Mouse (Mus musculus): ENCODE measurements around the gene Vamp5. TPM values are rescaled to one million over a fixed set of nuclear protein-coding genes. Genes with fewer than 3 reads are reported as not detected.
A peak's percentile ranks its signal among the peaks of the same experiment; 100 is the strongest.

Vamp5 gene
- polyA plus RNA-seq, 1 experiment from 2014 or later, result 12.7 TPM

- no peak for ATAC-seq (ENCODE audit: low FRiP score, low read depth)
- 74% methylated on average over 10 of the region's 10 CpGs for WGBS
- H3K36me3 ChIP-seq, result no peaks in the 10 kb centered on the region
Measured at GRCm38 (mm10) chr6:72388266-72388665, 8.0 kb upstream of the Vamp5 start.

DNA sequence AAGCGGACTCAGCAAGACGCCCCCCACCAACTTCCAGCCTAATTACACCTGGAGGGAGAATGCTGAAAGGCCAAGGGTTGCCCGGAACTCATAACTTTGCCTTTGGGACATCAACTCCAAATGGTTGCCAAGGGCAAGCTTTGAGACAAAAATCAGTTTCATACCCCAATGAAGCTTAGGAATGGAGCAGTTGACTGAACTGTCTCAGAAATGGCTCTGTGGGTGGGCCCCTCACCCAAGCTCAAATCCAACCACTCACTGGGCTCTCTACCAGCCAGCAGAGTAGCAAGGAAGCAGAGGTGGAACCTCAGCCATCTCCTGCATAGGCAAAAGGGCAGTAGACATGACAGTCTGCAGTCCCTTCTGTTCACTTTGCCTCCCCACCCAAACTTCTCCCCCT lies 7.5 kb upstream of the Vamp5 start:
- Histone ChIP-seq H3K9me3 (no peaks in the 10 kb centered on the region), H3K9ac (replicated peaks) (no peak overlapping the region)
- WGBS, result 75% methylated on average over 3 of the region's 3 CpGs

More at GRCm38 (mm10) chr6:72388266-72388665, 8.0 kb upstream of the Vamp5 start:
- Histone ChIP-seq H3K9ac (replicated peaks) (no peak overlapping the region), H3K27ac (replicated peaks) (no peak overlapping the region), H3K27me3 (peaks cover 27% of the 10 kb centered on the region), H3K4me2 (replicated peaks) (no peak overlapping the region), H3K9me3 (no peaks in the 10 kb centered on the region), H3K4me1 (peaks cover 15% of the 10 kb centered on the region), H3K4me3 (no peak overlapping the region)

DNA sequence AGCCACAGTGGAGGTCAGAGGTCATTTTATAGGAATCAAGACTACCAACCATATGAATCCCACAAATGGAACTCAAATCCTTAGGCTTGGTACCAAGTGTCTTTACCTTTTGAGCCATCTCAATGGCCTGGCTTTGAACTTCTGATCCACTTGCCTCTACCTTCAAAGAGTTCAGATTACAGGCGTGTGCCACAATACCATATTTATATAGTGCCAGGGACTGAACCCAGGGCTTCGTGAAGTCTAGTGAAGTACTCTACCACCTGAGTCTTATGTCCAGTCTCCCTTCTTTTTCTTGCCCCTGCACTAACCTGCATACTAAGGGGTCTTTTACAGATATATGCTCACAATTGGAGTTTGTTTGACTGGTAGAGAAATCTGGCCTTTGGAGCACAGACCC lies 6.3 kb upstream of the Vamp5 start:
- no peak for ATAC-seq (ENCODE audit: low FRiP score, low read depth)
- Histone ChIP-seq H3K9me3 (no peaks in the 10 kb centered on the region), H3K27ac (replicated peaks) (no peak overlapping the region), H3K27me3 (peaks cover 29% of the 10 kb centered on the region), H3K4me3 (no peak overlapping the region), H3K36me3 (no peaks in the 10 kb centered on the region), H3K4me1 (peaks cover 15% of the 10 kb centered on the region), H3K9ac (replicated peaks) (no peak overlapping the region), H3K4me2 (replicated peaks) (no peak overlapping the region)
- 80% methylated on average over 2 of the region's 2 CpGs for WGBS

More for the DNA sequence above, 7.5 kb upstream of the Vamp5 start:
- Histone ChIP-seq H3K27ac (replicated peaks) (no peak overlapping the region), H3K4me1 (peaks cover 15% of the 10 kb centered on the region), H3K4me3 (no peak overlapping the region), H3K36me3 (no peaks in the 10 kb centered on the region), H3K27me3 (peaks cover 27% of the 10 kb centered on the region), H3K4me2 (replicated peaks) (no peak overlapping the region)
- no peak for ATAC-seq (ENCODE audit: low FRiP score, low read depth)

DNA sequence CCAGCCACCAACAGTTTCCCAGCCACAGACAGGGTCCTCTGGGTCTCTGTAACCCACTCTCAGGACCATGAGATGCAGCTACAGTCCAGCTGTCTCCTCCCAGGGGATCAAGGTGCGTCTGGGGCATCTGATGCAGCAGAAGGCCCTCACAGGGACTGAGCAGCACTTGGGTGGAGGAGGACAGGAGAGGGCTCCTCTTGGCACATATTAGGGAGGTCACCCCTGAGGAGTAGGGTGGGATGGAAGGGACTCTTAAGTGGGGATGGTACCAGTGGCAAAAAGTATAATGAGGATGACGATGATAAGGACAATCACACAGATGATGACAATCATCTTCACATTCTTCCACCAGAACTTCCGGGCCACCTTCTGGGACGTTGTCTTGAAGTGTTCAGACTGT lies 5.0 kb upstream of the Vamp5 start:
- H3K4me3 ChIP-seq, result no peak overlapping the region
- WGBS, result 90% methylated on average over 4 of the region's 4 CpGs
- no peak overlapping the region for H3K27ac ChIP-seq (replicated peaks)
- no peak overlapping the region for H3K4me2 ChIP-seq (replicated peaks)
- H3K27me3 ChIP-seq, result peaks cover 31% of the 10 kb centered on the region
- no peak overlapping the region for H3K9ac ChIP-seq (replicated peaks)
- no peaks in the 10 kb centered on the region for H3K36me3 ChIP-seq
- peaks cover 12% of the 10 kb centered on the region for H3K4me1 ChIP-seq
- ATAC-seq (ENCODE audit: low FRiP score, low read depth), result no peak
- no peaks in the 10 kb centered on the region for H3K9me3 ChIP-seq

GRCm38 (mm10) chr6:72383952-72384351 lies 3.7 kb upstream of the Vamp5 start:
- H3K9ac ChIP-seq (replicated peaks), result no peak overlapping the region
- H3K4me2 ChIP-seq (replicated peaks), result no peak overlapping the region
- no peaks in the 10 kb centered on the region for H3K9me3 ChIP-seq
- no peak for ATAC-seq (ENCODE audit: low FRiP score, low read depth)
- 91% methylated on average over 7 of the region's 7 CpGs for WGBS
- no peak overlapping the region for H3K4me3 ChIP-seq
- no peak overlapping the region for H3K27ac ChIP-seq (replicated peaks)
- peaks cover 32% of the 10 kb centered on the region for H3K27me3 ChIP-seq
- H3K36me3 ChIP-seq, result no peaks in the 10 kb centered on the region
- H3K4me1 ChIP-seq, result peaks cover 6% of the 10 kb centered on the region; the same call in 1 of the 2 replicates

GRCm38 (mm10) chr6:72383142-72383820 lies 3.0 kb upstream of the Vamp5 start:
- Histone ChIP-seq H3K36me3 (no peaks in the 10 kb centered on the region), H3K4me3 (no peak overlapping the region)
- no peak for ATAC-seq (ENCODE audit: low FRiP score, low read depth)

GRCm38 (mm10) chr6:72382494-72382893 lies 2.2 kb upstream of the Vamp5 start:
- Histone ChIP-seq H3K27me3 (peaks cover 38% of the 10 kb centered on the region), H3K4me3 (no peak overlapping the region), H3K4me2 (replicated peaks) (no peak overlapping the region), H3K27ac (replicated peaks) (no peak overlapping the region), H3K9ac (replicated peaks) (no peak overlapping the region), H3K36me3 (no peaks in the 10 kb centered on the region), H3K4me1 (peaks cover 6% of the 10 kb centered on the region; the same call in 1 of the 2 replicates), H3K9me3 (no peaks in the 10 kb centered on the region)
- 86% methylated on average over 6 of the region's 6 CpGs for WGBS
- ATAC-seq (ENCODE audit: low FRiP score, low read depth), result no peak

More at GRCm38 (mm10) chr6:72383142-72383820, 3.0 kb upstream of the Vamp5 start:
- Histone ChIP-seq H3K9me3 (no peaks in the 10 kb centered on the region), H3K27ac (replicated peaks) (no peak overlapping the region), H3K4me1 (peaks cover 6% of the 10 kb centered on the region; the same call in 1 of the 2 replicates), H3K9ac (replicated peaks) (no peak overlapping the region), H3K27me3 (peaks cover 32% of the 10 kb centered on the region), H3K4me2 (replicated peaks) (no peak overlapping the region)
- 81% methylated on average over 6 of the region's 6 CpGs for WGBS

GRCm38 (mm10) chr6:72379377-72380130 lies 714 bp downstream of the Vamp5 start:
- Histone ChIP-seq H3K4me3 (peak overlapping the region; percentile 45), H3K27ac (replicated peaks) (no peak overlapping the region), H3K27me3 (peaks cover 38% of the 10 kb centered on the region), H3K36me3 (no peaks in the 10 kb centered on the region), H3K4me2 (replicated peaks) (peak overlapping the region; percentile 60), H3K4me1 (peaks cover 6% of the 10 kb centered on the region; the same call in 1 of the 2 replicates), H3K9me3 (no peaks in the 10 kb centered on the region), H3K9ac (replicated peaks) (peak overlapping the region; percentile 47; the same call in 1 of the 2 replicates)
- WGBS, result 49% methylated on average over 7 of the region's 7 CpGs
- no peak for ATAC-seq (ENCODE audit: low FRiP score, low read depth)

- Histone ChIP-seq H3K27me3 (peaks cover 38% of the 10 kb centered on the region), H3K36me3 (no peaks in the 10 kb centered on the region), H3K4me3 (no peak overlapping the region), H3K9me3 (no peaks in the 10 kb centered on the region), H3K9ac (replicated peaks) (no peak overlapping the region), H3K27ac (replicated peaks) (no peak overlapping the region), H3K4me1 (peaks cover 6% of the 10 kb centered on the region; the same call in 1 of the 2 replicates), H3K4me2 (replicated peaks) (no peak overlapping the region)
- ATAC-seq (ENCODE audit: low FRiP score, low read depth), result no peak
- WGBS, result 86% methylated on average over 8 of the region's 8 CpGs
Measured at GRCm38 (mm10) chr6:72378510-72379234, 1.6 kb downstream of the Vamp5 start.

GRCm38 (mm10) chr6:72374820-72375563 lies 5.3 kb downstream of the Vamp5 start:
- H3K27ac ChIP-seq (replicated peaks), result no peak overlapping the region
- H3K4me3 ChIP-seq, result no peak overlapping the region
- WGBS, result 84% methylated on average over 15 of the region's 15 CpGs
- peaks cover 22% of the 10 kb centered on the region for H3K27me3 ChIP-seq
- ATAC-seq (ENCODE audit: low FRiP score, low read depth), result no peak
- no peak overlapping the region for H3K4me2 ChIP-seq (replicated peaks)
- H3K9me3 ChIP-seq, result no peaks in the 10 kb centered on the region
- no peaks in the 10 kb centered on the region for H3K36me3 ChIP-seq
- H3K4me1 ChIP-seq, result peaks cover 2% of the 10 kb centered on the region; the same call in 1 of the 2 replicates
- no peak overlapping the region for H3K9ac ChIP-seq (replicated peaks)

- 80% methylated on average over 7 of the region's 7 CpGs for WGBS
Measured at GRCm38 (mm10) chr6:72374206-72374605, 6.1 kb downstream of the Vamp5 start.

More at GRCm38 (mm10) chr6:72374206-72374605, 6.1 kb downstream of the Vamp5 start:
- ATAC-seq (ENCODE audit: low FRiP score, low read depth), result no peak
- peaks cover 14% of the 10 kb centered on the region for H3K27me3 ChIP-seq
- no peak overlapping the region for H3K27ac ChIP-seq (replicated peaks)
- H3K36me3 ChIP-seq, result no peaks in the 10 kb centered on the region
- H3K9ac ChIP-seq (replicated peaks), result no peak overlapping the region
- H3K9me3 ChIP-seq, result no peaks in the 10 kb centered on the region
- H3K4me1 ChIP-seq, result no peaks in the 10 kb centered on the region
- H3K4me2 ChIP-seq (replicated peaks), result no peak overlapping the region
- H3K4me3 ChIP-seq, result no peak overlapping the region
